Mouse (Mus musculus) forebrain, embryonic 16.5 days (tissue): ENCODE measurements around the gene Ift57. TPM values are rescaled to one million over a fixed set of nuclear protein-coding genes. Genes with fewer than 3 reads are reported as not detected.
A peak's percentile ranks its signal among the peaks of the same experiment; 100 is the strongest.

Experiments used
- ATAC-seq: fragments of 200-750 bp; cut with Nextera tagmentation; 2 replicates; pipeline ENCODE4 v1.8.0; 2017; ENCODE audit warnings: mild to moderate bottlenecking, moderate library complexity
- H3K27ac ChIP-seq: fragments of 300-500 bp; sonication (generic); 2 replicates; pipeline ENCODE4 v1.5.1; 2014; ENCODE audit warnings: low read length, control low read depth
- H3K27me3 ChIP-seq: fragments of 300-500 bp; sonication (generic); replicated peaks from 2 replicates; pipeline ENCODE4 v1.6.1; 2014; ENCODE audit warnings: low read length; ENCODE audit not compliant: control insufficient read depth, insufficient read depth
- H3K36me3 ChIP-seq: fragments of 300-500 bp; sonication (generic); 2 replicates; pipeline ENCODE4 v1.6.1; 2014; ENCODE audit not compliant: control insufficient read depth, insufficient read depth
- H3K4me1 ChIP-seq: fragments of 300-500 bp; sonication (generic); replicated peaks from 2 replicates; pipeline ENCODE4 v1.6.1; 2014; ENCODE audit warnings: low read length; ENCODE audit not compliant: control insufficient read depth, insufficient read depth
- H3K4me2 ChIP-seq: fragments of 300-500 bp; sonication (generic); 2 replicates; pipeline ENCODE4 v1.6.1; 2014; ENCODE audit warnings: mild to moderate bottlenecking, low read length, control low read depth
- H3K4me3 ChIP-seq: fragments of 300-500 bp; sonication (generic); replicated peaks from 2 replicates; pipeline ENCODE4 v1.5.1; 2014; ENCODE audit warnings: mild to moderate bottlenecking, low read length, control low read depth
- H3K9ac ChIP-seq: fragments of 300-500 bp; sonication (generic); replicated peaks from 2 replicates; pipeline ENCODE4 v1.6.1; 2014; ENCODE audit warnings: low read depth, low read length, control low read depth
- H3K9me3 ChIP-seq: fragments of 300-500 bp; sonication (generic); 2 replicates; pipeline ENCODE4 v1.6.1; 2016; ENCODE audit warnings: low read length; ENCODE audit not compliant: control insufficient read depth
- WGBS: fragments of 180-500 bp; shearing (Covaris S2); extraction: QIAGEN DNeasy Blood & Tissue Kit; methylation state at CpG from one replicate; pipeline ENCODE4 v1.1.7; 2014; 5-methylcytosine and 5-hydroxymethylcytosine counted together
- polyA plus RNA-seq: library from polyadenylated mRNA; unstranded; fragments of >200 nt; fragmentation: Nextera tagmentation; extraction: Ambion mirVana; gene quantifications from 2 replicates; pipeline ENCODE4 v1.2.1, GENCODE M21; 2015

Ift57 gene
- polyA plus RNA-seq, 1 experiment from 2014 or later = 44.2 TPM

GRCm38 (mm10) chr16:49699821-49700220 lies 788 bp downstream of the Ift57 start:
- Histone ChIP-seq H3K4me3 (peak overlapping the region; percentile 94), H3K9ac (peak overlapping the region; percentile 82), H3K9me3 (no peaks in the 10 kb centered on the region), H3K4me2 (peak overlapping the region; percentile 74), H3K36me3 (no peaks in the 10 kb centered on the region), H3K4me1 (peaks cover 12% of the 10 kb centered on the region), H3K27ac (no peak overlapping the region), H3K27me3 (no peaks in the 10 kb centered on the region)
- 11% methylated on average over 5 of the region's 5 CpGs for WGBS
- ATAC-seq = no peak

GRCm38 (mm10) chr16:49708074-49708473 lies 9.0 kb downstream of the Ift57 start:
- H3K9ac ChIP-seq = no peak overlapping the region
- no peaks in the 10 kb centered on the region for H3K4me1 ChIP-seq
- no peak for ATAC-seq
- H3K27ac ChIP-seq = no peak overlapping the region
- no peak overlapping the region for H3K4me2 ChIP-seq
- H3K27me3 ChIP-seq = no peaks in the 10 kb centered on the region
- no peaks in the 10 kb centered on the region for H3K9me3 ChIP-seq
- peaks cover 5% of the 10 kb centered on the region for H3K36me3 ChIP-seq
- no peak overlapping the region for H3K4me3 ChIP-seq
- 67% methylated on average over 1 of the region's 1 CpGs for WGBS

GRCm38 (mm10) chr16:49710188-49710587 lies 11.2 kb downstream of the Ift57 start:
- ATAC-seq = no peak
- H3K9ac ChIP-seq = no peak overlapping the region
- H3K4me2 ChIP-seq = no peak overlapping the region
- H3K27ac ChIP-seq = no peak overlapping the region
- H3K4me3 ChIP-seq = no peak overlapping the region
- H3K27me3 ChIP-seq = no peaks in the 10 kb centered on the region
- WGBS = 89% methylated on average over 3 of the region's 3 CpGs
- no peaks in the 10 kb centered on the region for H3K4me1 ChIP-seq
- H3K36me3 ChIP-seq = peaks cover 5% of the 10 kb centered on the region
- H3K9me3 ChIP-seq = no peaks in the 10 kb centered on the region

GRCm38 (mm10) chr16:49713302-49713701 lies 14.3 kb downstream of the Ift57 start:
- H3K27me3 ChIP-seq = no peaks in the 10 kb centered on the region
- WGBS = 82% methylated on average over 3 of the region's 3 CpGs
- peaks cover 5% of the 10 kb centered on the region for H3K36me3 ChIP-seq
- no peaks in the 10 kb centered on the region for H3K4me1 ChIP-seq
- no peak overlapping the region for H3K27ac ChIP-seq
- no peak overlapping the region for H3K9ac ChIP-seq
- no peak overlapping the region for H3K4me2 ChIP-seq
- no peaks in the 10 kb centered on the region for H3K9me3 ChIP-seq
- ATAC-seq = no peak
- H3K4me3 ChIP-seq = no peak overlapping the region

GRCm38 (mm10) chr16:49720671-49721070 lies 21.6 kb downstream of the Ift57 start:
- Histone ChIP-seq H3K4me3 (no peak overlapping the region), H3K9me3 (no peaks in the 10 kb centered on the region), H3K27ac (no peak overlapping the region), H3K36me3 (no peaks in the 10 kb centered on the region), H3K4me2 (no peak overlapping the region), H3K4me1 (peaks cover 21% of the 10 kb centered on the region), H3K27me3 (no peaks in the 10 kb centered on the region), H3K9ac (no peak overlapping the region)
- 64% methylated on average over 2 of the region's 2 CpGs for WGBS
- peak; percentile 29; the same call in 1 of the 2 replicates for ATAC-seq

- no peaks in the 10 kb centered on the region for H3K9me3 ChIP-seq
- 31% methylated on average over 5 of the region's 5 CpGs for WGBS
- H3K36me3 ChIP-seq = no peaks in the 10 kb centered on the region
- H3K4me2 ChIP-seq = no peak overlapping the region
- no peak overlapping the region for H3K4me3 ChIP-seq
- H3K27ac ChIP-seq = peak overlapping the region; percentile 18; the same call in 1 of the 2 replicates
- ATAC-seq = peak; percentile 87
- no peak overlapping the region for H3K9ac ChIP-seq
- no peaks in the 10 kb centered on the region for H3K27me3 ChIP-seq
- peaks cover 21% of the 10 kb centered on the region for H3K4me1 ChIP-seq
Measured at GRCm38 (mm10) chr16:49721678-49722077, 22.6 kb downstream of the Ift57 start.

GRCm38 (mm10) chr16:49723222-49723621 lies 24.2 kb downstream of the Ift57 start:
- no peaks in the 10 kb centered on the region for H3K9me3 ChIP-seq
- ATAC-seq = peak; percentile 31; the same call in 1 of the 2 replicates
- 33% methylated on average over 4 of the region's 4 CpGs for WGBS

DNA sequence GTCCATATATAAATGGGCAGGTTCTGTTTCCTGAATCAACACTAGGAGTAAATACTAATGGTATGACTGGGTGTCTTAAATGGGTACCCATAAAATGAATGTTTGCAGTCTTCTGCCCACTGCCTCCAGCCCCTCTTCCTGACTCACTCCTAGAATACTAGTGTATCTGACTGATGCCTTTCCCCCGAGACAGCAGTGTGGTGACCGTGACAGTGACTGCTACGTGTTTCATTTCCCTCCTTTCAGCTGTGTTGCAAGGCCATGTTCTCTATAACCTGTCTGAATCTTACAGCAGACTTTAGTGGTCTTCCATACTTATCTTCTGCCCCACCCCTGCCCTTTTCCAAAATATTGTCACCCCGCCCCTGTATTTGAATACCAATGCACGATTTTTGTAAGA lies 25.2 kb downstream of the Ift57 start:
- Histone ChIP-seq H3K4me3 (no peak overlapping the region), H3K27ac (no peak overlapping the region), H3K9ac (no peak overlapping the region), H3K36me3 (no peaks in the 10 kb centered on the region), H3K4me2 (no peak overlapping the region), H3K9me3 (no peaks in the 10 kb centered on the region), H3K27me3 (no peaks in the 10 kb centered on the region), H3K4me1 (peaks cover 21% of the 10 kb centered on the region)
- WGBS = 86% methylated on average over 5 of the region's 5 CpGs
- ATAC-seq = no peak

More at GRCm38 (mm10) chr16:49723222-49723621, 24.2 kb downstream of the Ift57 start:
- H3K36me3 ChIP-seq = no peaks in the 10 kb centered on the region
- no peak overlapping the region for H3K9ac ChIP-seq
- no peak overlapping the region for H3K4me3 ChIP-seq
- H3K27ac ChIP-seq = no peak overlapping the region
- peaks cover 21% of the 10 kb centered on the region for H3K4me1 ChIP-seq
- H3K27me3 ChIP-seq = no peaks in the 10 kb centered on the region
- no peak overlapping the region for H3K4me2 ChIP-seq

DNA sequence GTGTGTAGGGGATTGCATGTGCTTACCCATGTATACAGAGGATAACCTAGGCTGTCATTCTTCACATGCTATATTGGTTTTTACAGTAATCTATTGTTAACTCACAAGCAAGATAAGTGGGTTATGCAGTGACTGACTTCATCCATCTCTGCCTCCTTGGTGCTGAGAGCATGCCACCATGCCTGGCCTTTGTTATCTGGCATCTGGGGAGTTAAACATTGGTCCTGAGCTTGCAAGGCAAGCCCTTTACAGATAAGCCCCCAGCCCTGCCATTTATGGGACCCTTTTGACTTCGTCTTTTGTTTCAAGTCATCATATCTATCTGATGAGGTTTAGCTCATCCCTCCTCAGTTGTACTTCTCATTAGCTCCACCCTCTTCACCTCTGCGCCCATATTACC lies 25.9 kb downstream of the Ift57 start:
- Histone ChIP-seq H3K9ac (no peak overlapping the region), H3K36me3 (no peaks in the 10 kb centered on the region), H3K4me1 (peaks cover 21% of the 10 kb centered on the region), H3K4me2 (no peak overlapping the region), H3K27ac (no peak overlapping the region), H3K4me3 (no peak overlapping the region), H3K27me3 (no peaks in the 10 kb centered on the region), H3K9me3 (no peaks in the 10 kb centered on the region)
- WGBS = 93% methylated on average over 2 of the region's 2 CpGs
- no peak for ATAC-seq

- Histone ChIP-seq H3K27me3 (no peaks in the 10 kb centered on the region), H3K27ac (no peak overlapping the region), H3K4me3 (no peak overlapping the region), H3K36me3 (no peaks in the 10 kb centered on the region), H3K4me2 (no peak overlapping the region), H3K9me3 (no peaks in the 10 kb centered on the region), H3K9ac (no peak overlapping the region), H3K4me1 (peaks cover 21% of the 10 kb centered on the region)
- WGBS = 81% methylated on average over 5 of the region's 5 CpGs
- ATAC-seq = no peak
Measured at GRCm38 (mm10) chr16:49725446-49725845, 26.4 kb downstream of the Ift57 start.
